Mouse (Mus musculus): ENCODE data around the gene Fdxacb1. TPM values are rescaled to one million over a fixed set of nuclear protein-coding genes. Genes with fewer than 3 reads are reported as not detected.

The Fdxacb1 gene
- total RNA-seq, 2 experiments from 2014 or later: 5.4 to 6.6 TPM

DNA sequence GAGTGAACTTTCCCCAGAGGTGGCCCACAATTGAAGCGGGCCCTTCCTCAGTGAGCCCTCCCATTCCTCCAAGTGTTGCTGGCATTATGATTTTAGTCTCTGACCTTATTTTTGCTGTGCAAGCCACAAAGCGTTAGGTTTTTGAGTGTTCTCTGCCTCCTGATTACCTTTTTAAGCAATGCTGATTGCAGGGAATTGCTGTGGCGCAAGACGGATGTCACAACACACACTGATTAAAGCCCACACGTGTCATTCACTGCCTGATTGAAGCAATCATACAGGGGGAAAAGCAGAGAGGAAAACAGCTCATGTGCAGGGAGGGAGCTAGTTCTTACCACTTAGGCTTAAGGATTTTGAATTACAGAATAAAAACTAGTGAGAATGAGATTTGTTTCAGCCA is 30.3 kb downstream of the Fdxacb1 start:
- DNase-seq (ENCODE audit: low spot score in 2 of 2): no peak

DNA sequence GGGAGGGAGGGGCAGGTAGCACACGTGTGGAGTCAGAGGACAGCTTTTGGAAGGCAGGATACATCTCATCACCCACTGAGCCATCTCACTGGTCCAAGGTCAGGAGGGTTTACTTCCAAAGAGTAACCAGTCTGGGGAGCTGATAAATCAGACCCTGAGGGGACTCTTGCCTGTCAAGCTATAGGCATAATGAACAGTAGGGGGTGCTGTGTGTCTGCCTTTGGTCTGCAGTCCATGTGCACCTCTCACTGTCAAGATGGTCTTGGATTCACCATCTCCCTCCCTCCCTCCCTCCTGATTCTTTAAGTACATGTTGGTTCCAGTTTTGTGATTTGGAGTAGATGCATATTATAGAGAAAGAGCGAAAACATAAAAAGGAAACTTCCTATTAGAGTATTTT is 32.9 kb downstream of the Fdxacb1 start:
- peak in 1 of 2 experiments; percentile 43 for DNase-seq (ENCODE audit: low spot score in 2 of 2)

DNA sequence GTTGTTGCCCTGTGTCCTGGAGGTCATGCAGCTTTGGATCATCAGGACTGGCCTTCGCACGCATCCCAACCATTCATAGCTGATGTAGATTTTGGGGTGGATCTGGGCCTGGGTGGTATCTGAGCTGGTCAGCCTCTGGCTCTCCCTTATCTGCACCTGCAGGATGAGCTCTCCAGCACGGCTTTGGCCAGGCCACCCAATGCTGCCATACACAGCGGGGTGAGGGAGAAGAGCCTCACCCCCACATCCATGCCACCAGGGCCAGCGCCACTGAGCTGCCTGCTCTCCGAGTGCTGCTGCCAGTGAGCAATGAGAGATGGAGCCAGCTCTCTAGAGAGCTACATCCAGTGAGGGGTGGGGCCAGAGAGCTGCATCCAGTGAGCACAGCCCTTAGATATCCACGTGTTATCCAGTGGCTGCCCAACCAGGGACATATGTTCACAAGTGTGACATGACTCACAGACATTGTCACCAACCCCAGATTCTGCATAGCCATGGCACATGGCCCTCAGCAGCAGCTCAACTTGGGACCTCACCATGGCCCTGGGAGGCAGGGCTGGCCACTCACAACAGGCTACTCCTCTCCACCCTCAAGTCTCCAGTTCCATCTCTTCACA is 35.1 kb downstream of the Fdxacb1 start:
- no peak for DNase-seq (ENCODE audit: low spot score in 2 of 2)

DNA sequence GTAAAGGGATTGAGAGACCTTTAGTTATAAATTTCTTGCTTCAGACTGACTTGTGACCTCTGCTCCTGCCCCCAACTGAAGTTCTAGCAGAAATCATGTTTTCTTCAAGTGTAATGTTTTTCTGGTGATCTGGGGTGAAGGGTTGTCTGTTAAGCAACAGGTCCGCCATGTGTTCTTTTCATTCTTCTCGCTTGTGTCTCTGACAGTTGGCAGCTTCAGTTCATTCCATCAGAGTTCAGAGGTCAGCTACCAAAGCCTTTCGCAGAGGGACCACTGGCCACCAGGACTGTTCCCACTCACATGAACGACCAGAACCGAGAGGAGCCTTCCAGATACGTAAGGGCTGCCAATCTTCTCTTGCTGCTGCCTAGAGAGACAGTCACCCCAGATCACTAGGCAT is 40.4 kb downstream of the Fdxacb1 start:
- DNase-seq (ENCODE audit: low spot score in 2 of 2): no peak

DNA sequence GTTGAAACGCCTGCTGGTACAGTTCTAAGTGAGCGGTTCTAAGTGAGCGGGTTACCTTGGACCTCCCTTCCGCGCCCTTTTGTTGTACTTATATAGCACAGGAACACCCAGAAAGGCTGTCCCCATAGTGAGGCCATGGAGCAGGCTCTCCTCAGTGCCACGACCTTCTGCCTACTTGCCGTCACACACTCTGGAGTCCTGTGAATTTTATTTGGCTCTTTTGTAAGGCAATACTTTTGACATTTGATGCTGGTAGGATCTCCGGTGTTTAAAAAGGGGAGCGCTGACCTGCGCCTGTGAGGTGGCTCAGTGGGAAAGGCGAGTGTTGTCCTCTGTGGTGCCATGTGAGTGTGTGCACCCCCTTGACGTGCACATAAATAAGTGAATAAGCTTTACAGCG is 41.1 kb downstream of the Fdxacb1 start:
- no peak for DNase-seq (ENCODE audit: low spot score in 2 of 2)

DNA sequence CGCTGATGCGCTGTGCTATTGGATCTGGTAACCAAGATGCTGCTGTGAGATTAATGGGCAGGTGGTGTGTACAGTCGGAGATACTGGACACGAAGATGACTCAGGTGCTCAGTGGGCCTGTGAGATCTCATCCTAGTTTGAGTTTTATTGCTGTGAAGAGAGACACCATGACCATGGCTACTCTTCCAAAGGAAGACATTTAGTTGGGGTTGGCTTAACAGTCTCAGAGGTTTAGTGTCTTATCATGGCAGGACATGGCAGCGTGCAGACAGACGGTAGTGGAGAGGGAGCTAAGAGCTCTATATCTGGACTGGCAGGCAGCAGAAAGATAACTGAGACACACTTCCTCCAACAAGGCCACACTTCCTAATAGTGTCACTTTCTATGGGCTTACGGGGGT is 43.2 kb downstream of the Fdxacb1 start:
- DNase-seq (ENCODE audit: low spot score in 2 of 2): no peak

DNA sequence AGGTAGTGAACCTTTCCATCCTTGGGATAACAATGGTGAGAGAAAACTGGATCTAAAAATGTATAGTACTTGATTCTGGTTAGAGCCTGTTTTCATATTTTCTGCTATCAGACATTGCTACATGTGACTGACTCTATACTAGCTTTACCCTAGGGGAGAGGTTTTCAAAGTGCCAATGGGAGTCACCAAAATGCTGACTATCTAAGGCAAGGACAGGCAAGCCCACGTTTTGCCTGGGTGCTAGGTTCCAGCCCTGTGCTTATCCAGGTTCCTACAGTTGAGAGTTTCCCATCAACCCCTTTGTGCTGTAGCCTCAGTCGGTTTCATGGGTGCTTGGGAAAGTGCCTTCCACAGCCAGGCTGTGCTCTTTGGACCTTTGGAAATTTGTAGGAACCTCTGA is 43.7 kb downstream of the Fdxacb1 start:
- DNase-seq (ENCODE audit: low spot score in 2 of 2): no peak

DNA sequence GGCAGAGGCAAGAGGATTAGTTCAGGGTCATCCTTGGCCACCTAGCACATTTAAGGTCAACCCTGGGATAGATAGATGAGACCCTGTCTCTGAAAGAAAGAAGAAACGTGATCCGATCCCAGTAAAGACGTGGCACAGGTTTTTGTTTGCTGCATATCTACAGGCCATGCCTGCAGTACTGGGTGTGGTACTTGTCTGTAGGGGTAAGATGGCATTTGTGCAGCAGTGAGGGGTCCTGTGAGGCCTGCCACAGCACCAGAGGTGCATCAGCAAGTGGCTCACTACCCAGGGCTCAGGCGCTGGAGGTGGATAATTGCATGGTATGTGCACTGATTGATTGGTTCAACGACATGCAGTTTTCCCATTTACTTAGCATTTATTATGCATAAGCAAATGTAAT is 45.8 kb downstream of the Fdxacb1 start:
- no peak for DNase-seq (ENCODE audit: low spot score in 2 of 2)

DNA sequence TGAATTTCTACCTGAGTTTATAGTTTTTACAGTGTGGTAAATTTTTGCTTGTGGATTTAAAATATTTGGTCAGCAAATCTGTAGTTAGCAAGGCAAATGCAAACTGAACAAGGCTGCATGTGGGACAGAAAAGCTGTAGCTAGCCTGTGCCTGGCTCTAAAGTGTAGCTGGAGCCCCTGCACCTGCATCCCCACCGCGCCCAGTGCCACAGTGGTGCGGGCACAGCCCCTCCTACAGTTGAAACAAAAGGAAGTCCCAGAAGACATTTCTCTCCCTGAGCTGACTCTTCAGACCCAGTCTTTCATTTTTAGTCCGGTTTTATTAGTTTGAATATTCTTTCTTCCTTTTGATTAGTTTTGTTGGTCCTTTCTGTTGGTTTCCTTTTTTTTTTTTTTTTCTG is 47.6 kb downstream of the Fdxacb1 start:
- no peak for DNase-seq (ENCODE audit: low spot score in 2 of 2)

DNA sequence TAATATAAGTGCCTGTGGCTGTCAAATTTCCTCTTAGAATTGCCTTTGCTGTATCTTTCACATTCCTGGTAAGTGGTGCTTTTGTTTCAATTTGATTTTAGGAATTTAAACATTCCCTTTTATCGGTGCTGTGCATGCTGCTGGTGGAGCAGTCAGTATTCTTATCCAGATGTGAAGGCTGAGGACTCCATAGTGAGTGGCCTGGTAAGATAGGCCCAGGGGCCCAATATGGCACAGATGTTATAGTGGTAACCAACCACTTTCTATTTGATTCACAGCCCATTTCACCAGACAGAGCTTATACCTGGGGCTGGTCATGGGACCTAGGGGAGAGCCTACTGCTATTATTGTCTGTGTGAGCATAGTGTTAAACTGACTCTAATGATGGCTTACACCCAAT is 48.5 kb downstream of the Fdxacb1 start:
- DNase-seq (ENCODE audit: low spot score in 2 of 2): no peak

DNA sequence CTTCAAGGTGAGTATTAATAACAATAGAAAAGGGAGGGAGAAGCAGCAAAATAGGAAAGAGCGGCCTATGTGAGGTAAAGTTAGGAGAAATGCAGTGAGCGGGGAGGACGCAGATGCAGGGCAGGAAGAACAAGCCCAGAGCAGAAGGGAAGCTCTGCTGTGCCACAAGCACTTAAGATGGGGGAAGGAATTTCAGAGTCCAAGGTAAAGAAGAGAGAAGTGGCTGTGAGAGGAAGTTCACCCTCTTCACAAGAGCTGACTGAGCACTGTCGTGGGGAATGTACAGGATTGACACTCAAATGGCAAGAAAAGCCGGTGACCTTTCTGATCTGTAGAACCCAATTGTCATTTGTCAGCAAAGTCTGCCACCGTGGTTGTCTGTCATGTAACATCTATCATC is 50.0 kb downstream of the Fdxacb1 start:
- no peak for DNase-seq (ENCODE audit: low spot score in 2 of 2)

DNA sequence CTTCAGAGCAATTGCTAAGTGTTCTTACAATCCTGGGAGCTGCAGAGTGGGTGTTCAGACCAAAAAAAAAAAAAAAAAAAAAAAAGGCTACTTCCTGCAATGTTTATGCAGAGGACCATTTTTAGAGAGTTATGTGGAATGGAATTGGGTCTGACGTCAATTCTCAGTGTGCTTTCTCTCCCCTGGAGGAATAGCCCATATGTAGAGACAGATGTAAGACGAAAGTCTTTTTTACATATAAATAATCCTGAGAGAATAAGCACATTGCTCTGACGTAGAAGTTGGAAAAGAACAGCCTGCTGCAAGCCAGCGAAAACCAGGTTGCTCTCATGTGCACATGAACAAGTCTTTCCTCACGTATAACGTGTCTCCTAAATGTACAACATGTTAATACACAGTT is 51.7 kb downstream of the Fdxacb1 start:
- DNase-seq (ENCODE audit: low spot score in 2 of 2): peak in 1 of 2 experiments; percentile 40

DNA sequence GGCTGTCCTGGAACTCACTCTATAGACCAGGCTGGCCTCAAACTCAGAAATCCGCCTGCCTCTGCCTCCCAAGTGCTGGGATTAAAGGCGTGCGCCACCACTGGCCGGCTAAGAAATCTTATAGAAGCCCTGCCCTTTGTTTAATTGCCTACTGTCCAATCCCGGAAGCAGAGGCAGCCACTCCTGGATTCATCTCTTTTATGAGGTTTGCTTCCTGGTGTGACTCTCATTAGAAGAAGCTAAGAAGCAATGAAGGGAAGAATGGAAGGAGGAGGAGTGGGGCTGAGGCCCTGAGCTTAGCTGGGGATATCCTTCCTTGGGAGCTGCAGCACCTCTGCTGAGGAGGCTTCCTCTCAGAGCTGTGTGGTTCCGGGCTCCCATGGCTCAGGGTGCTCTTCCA is 53.6 kb downstream of the Fdxacb1 start:
- DNase-seq (ENCODE audit: low spot score in 2 of 2): no peak

DNA sequence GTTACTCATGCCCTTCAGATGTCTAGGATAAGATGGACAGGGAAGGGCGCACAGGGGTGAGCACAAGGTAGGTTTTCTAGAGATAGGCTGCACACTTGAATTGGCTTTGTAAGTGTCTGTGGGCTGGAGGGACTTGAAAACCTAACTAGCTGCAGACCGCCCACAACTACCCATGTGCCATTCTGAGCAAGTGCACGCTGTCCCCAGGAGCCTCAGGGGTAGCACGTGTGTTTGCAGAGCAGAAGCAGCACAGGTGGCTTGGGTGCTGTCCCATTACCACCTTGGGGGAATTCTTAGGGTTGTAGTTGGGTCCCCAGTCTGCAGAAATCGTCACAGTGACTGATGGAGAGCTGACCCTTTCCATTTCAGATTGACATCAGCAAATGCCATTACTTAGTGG is 54.2 kb downstream of the Fdxacb1 start:
- no peak for DNase-seq (ENCODE audit: low spot score in 2 of 2)

Other genes with a start within 250 kb of the Fdxacb1 start
- 10 to 100 TPM; 35.5 to 46.5 TPM for gene Pts, start 239.5 kb upstream of the Fdxacb1 start, total RNA-seq (2021)
- 10 to 100 TPM; 27.8 to 32.9 TPM for gene Il18, start 213.4 kb upstream of the Fdxacb1 start, total RNA-seq (2021)
- 1 to 10 TPM; 3.2 to 3.3 TPM for gene Bco2, start 213.1 kb upstream of the Fdxacb1 start, total RNA-seq (2021)
- gene Tex12, start 206.9 kb upstream of the Fdxacb1 start, total RNA-seq (2021): not detected
- gene Sdhd, start 164.4 kb upstream of the Fdxacb1 start, total RNA-seq (2021): 100 to 1,000 TPM; 140 to 146 TPM
- 100 to 1,000 TPM; 251 to 256 TPM for gene Timm8b, start 164.3 kb upstream of the Fdxacb1 start, total RNA-seq (2021)
- gene Pih1d2, start 150.9 kb upstream of the Fdxacb1 start, total RNA-seq (2021): 1 to 10 TPM; 2.7 to 3.6 TPM
- gene Nkapd1, start 150.8 kb upstream of the Fdxacb1 start, total RNA-seq (2021): 10 to 100 TPM; 22.9 to 23.9 TPM
- gene Dlat, start 108.5 kb upstream of the Fdxacb1 start, total RNA-seq (2021): 100 to 1,000 TPM; 142 to 149 TPM
- 10 to 100 TPM; 75.2 to 79.8 TPM for gene Dixdc1, start 28.7 kb upstream of the Fdxacb1 start, total RNA-seq (2021)
- 1 to 10 TPM; 1.5 to 2.1 TPM for gene 2310030G06Rik, start 21.7 kb upstream of the Fdxacb1 start, total RNA-seq (2021)
- gene Cryab, start 16.9 kb upstream of the Fdxacb1 start, total RNA-seq (2021): 10 to 100 TPM; 77.7 to 89.3 TPM
- 1 to 10 TPM; 1.3 to 1.8 TPM for gene Hspb2, start 15.9 kb upstream of the Fdxacb1 start, total RNA-seq (2021)
- gene Alg9, start 6.8 kb downstream of the Fdxacb1 start, total RNA-seq (2021): 10 to 100 TPM; 29.7 to 31.8 TPM
- 10 to 100 TPM; 30.3 to 31.9 TPM for gene 1110032A03Rik, start 7.3 kb downstream of the Fdxacb1 start, total RNA-seq (2021)
- 10 to 100 TPM; 14.3 to 16.8 TPM for gene Ppp2r1b, start 77.1 kb downstream of the Fdxacb1 start, total RNA-seq (2021)
- gene Sik2, start 240.8 kb downstream of the Fdxacb1 start, total RNA-seq (2021): 10 to 100 TPM; 34.6 to 42.5 TPM